Mouse (Mus musculus) cortical plate, adult 2 months (tissue): ENCODE results near the gene Chchd5.

Experiments used
- CTCF ChIP-seq: fragments of 200-500 bp; IDR thresholded peaks from 2 replicates; pipeline ENCODE4 v1.5.1; 2011; ENCODE audit warnings: mild to moderate bottlenecking, control low read depth, low read length; ENCODE audit not compliant: insufficient read depth; ENCODE audit errors: extremely low read depth
- POLR2A ChIP-seq: fragments of 200-500 bp; IDR thresholded peaks from 2 replicates; pipeline ENCODE4 v1.6.1; 2011; ENCODE audit warnings: mild to moderate bottlenecking, low read length, control low read depth; ENCODE audit not compliant: insufficient read depth; ENCODE audit errors: extremely low read depth

DNA sequence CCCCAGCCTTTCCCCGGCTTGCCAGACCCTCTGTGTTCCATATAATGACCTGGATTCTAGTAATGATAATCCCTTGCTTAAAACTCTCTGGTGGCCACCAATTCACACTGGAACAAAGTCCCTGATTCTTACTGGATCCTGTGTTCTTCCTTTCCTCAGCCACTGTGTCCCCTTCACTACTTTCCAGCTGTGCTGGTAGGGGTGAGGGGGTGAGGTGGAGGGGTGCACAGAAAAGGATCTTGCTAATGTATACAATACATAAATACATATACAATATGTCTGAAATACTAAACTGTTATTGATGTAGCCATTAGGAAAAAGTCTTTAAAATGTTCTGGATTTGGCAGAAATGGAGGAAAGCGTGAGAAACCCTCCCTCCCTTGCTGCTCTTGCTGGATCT lies 1.3 kb downstream of the Chchd5 start:
- no peak for TF ChIP-seq CTCF
- TF ChIP-seq POLR2A = no peak
